Mouse (Mus musculus) lung, adult 2 months (tissue): ENCODE results near the gene Tmem63b.

Experiments used
- CTCF ChIP-seq: fragments of 200-500 bp; IDR thresholded peaks from 2 replicates; pipeline ENCODE4 v1.5.1; 2011; ENCODE audit warnings: mild to moderate bottlenecking, low read length, control low read depth; ENCODE audit not compliant: insufficient read depth
- POLR2A ChIP-seq: fragments of 200-500 bp; IDR thresholded peaks from 2 replicates; pipeline ENCODE4 v1.6.1; 2011; ENCODE audit warnings: low read depth, mild to moderate bottlenecking, control low read depth, low read length, borderline replicate concordance; ENCODE audit errors: extremely low read depth

GRCm38 (mm10) chr17:45731172-45731864 is 44.6 kb upstream of the Tmem63b start:
- TF ChIP-seq POLR2A = no peak
- peak; percentile 89 for TF ChIP-seq CTCF
